Comparison of ENCODE assay signal across 17 mouse cellular contexts in the genomic region with DNA sequence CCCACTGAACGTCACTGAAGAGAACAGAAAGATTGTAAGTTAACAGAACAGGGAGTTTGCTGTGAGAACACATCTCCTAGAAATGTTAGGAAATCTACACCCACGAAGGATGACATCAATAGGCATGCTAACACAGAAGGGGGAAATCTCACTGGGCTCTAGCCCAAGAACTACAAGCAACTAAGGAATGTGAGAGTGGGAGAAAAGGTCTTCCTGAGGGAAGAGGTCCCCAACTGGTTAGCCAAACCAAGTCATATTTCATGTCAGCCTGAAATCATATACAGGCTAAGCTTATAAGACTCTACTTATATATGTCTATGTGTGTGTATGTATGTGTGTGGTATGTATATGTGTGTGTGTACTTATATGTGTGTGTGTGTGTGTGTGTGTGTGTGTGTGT.
DNase-seq lines count a peak whose midpoint lies in the region; ATAC-seq and TF ChIP-seq lines count a peak whose summit lies in the region.
"Had no signal": no experiment of that assay in that cellular context is flagged by ENCODE, and none has a peak within 500 bp of the region (broad histone marks: within the 10 kb centered on the region; RNA-seq: fewer than 3 reads in every experiment).

No protein-coding gene starts in this region.

- H3K27me3 ChIP-seq in kidney, embryonic 15.5 days, result no peaks in the 10 kb centered on the region
- H3K27me3 ChIP-seq in lung, postnatal 0 days (replicated peaks; ENCODE audit: insufficient read depth, low read length), result no peaks in the 10 kb centered on the region
- H3K27me3 ChIP-seq in forebrain, embryonic 11.5 days (ENCODE audit: control insufficient read depth, insufficient read depth, low read length), result no peaks in the 10 kb centered on the region
- H3K27me3 ChIP-seq: lung, embryonic 15.5 days had no signal

- 61% methylated on average over 2 of the region's 2 CpGs for WGBS in kidney, embryonic 15.5 days
- WGBS in lung, postnatal 0 days, result 51% methylated on average over 2 of the region's 2 CpGs
- 89% methylated on average over 2 of the region's 2 CpGs for whole genome bisulfite sequencing in forebrain, embryonic 11.5 days

- peak; percentile 73; the same call in 1 of the 2 replicates for ATAC-seq in kidney, embryonic 15.5 days (replicated peaks; ENCODE audit: low FRiP score)
- ATAC-seq in lung, postnatal 0 days, result no peak
- ATAC-seq in forebrain, embryonic 11.5 days (replicated peaks; ENCODE audit: low FRiP score), result no peak
- ATAC-seq: activated CD4-positive, CD25-positive, alpha-beta regulatory T cell, adult 4 months; hindbrain, postnatal 0 days had no signal

- no peaks in the 10 kb centered on the region for H3K4me1 ChIP-seq in kidney, embryonic 15.5 days
- H3K4me1 ChIP-seq in lung, postnatal 0 days (ENCODE audit: insufficient read depth, low read depth, low read length), result no peaks in the 10 kb centered on the region
- H3K4me1 ChIP-seq in forebrain, embryonic 11.5 days (replicated peaks; ENCODE audit: control insufficient read depth, insufficient read depth, low read length), result no peaks in the 10 kb centered on the region
- H3K4me1 ChIP-seq: forebrain, embryonic 10.5 days; lung, embryonic 15.5 days; midbrain, embryonic 10.5 days had no signal

- H3K4me3 ChIP-seq in kidney, embryonic 15.5 days (replicated peaks), result no peak overlapping the region
- no peak overlapping the region for H3K4me3 ChIP-seq in lung, postnatal 0 days (ENCODE audit: low read depth, low read length)
- H3K4me3 ChIP-seq in forebrain, embryonic 11.5 days (ENCODE audit: low read depth, low read length), result no peak overlapping the region
- H3K4me3 ChIP-seq: forebrain, embryonic 10.5 days; lung, embryonic 15.5 days; midbrain, embryonic 10.5 days; myocyte had no signal

- no peaks in the 10 kb centered on the region for H3K36me3 ChIP-seq in kidney, embryonic 15.5 days
- no peaks in the 10 kb centered on the region for H3K36me3 ChIP-seq in lung, postnatal 0 days (ENCODE audit: insufficient read depth, low read length)
- H3K36me3 ChIP-seq in forebrain, embryonic 11.5 days (ENCODE audit: control insufficient read depth, insufficient read depth, low read length), result no peaks in the 10 kb centered on the region
- H3K36me3 ChIP-seq: forebrain, embryonic 10.5 days; lung, embryonic 15.5 days; midbrain, embryonic 10.5 days had no signal

- TF ChIP-seq EP300 in lung, postnatal 0 days (IDR thresholded peaks at IDR 0.05), result no peak

- no peak overlapping the region for H3K4me2 ChIP-seq in kidney, embryonic 15.5 days
- H3K4me2 ChIP-seq in lung, postnatal 0 days (replicated peaks; ENCODE audit: low read depth, low read length), result no peak overlapping the region
- no peak overlapping the region for H3K4me2 ChIP-seq in forebrain, embryonic 11.5 days (ENCODE audit: low read depth, low read length, severe bottlenecking)
- H3K4me2 ChIP-seq: lung, embryonic 15.5 days had no signal

- TF ChIP-seq CTCF in lung, postnatal 0 days (IDR thresholded peaks at IDR 0.05), result no peak
- TF ChIP-seq CTCF in brain, embryonic 14.5 days (IDR thresholded peaks at IDR 0.05; ENCODE audit: borderline replicate concordance, extremely low read depth, insufficient read depth, insufficient read length), result no peak

- TF ChIP-seq POLR2A in brain, embryonic 14.5 days (IDR thresholded peaks at IDR 0.05; ENCODE audit: borderline replicate concordance, extremely low read depth, insufficient read depth, insufficient read length, poor library complexity, severe bottlenecking), result no peak

- peak overlapping the region; percentile 49; the same call in 1 of the 2 replicates for H3K27ac ChIP-seq in kidney, embryonic 15.5 days
- no peak overlapping the region for H3K27ac ChIP-seq in lung, postnatal 0 days (ENCODE audit: low read length)
- no peak overlapping the region for H3K27ac ChIP-seq in forebrain, embryonic 11.5 days (ENCODE audit: low read depth, low read length)
- H3K27ac ChIP-seq: forebrain, embryonic 10.5 days; hindbrain, postnatal 0 days; lung, embryonic 15.5 days; midbrain, embryonic 10.5 days had no signal

- H3K9ac ChIP-seq in kidney, embryonic 15.5 days, result no peak overlapping the region
- no peak overlapping the region for H3K9ac ChIP-seq in lung, postnatal 0 days (replicated peaks; ENCODE audit: low read depth)
- H3K9ac ChIP-seq in forebrain, embryonic 11.5 days (ENCODE audit: low read length), result no peak overlapping the region
- H3K9ac ChIP-seq: lung, embryonic 15.5 days had no signal

- DNase-seq in kidney, adult 11 months, result no peak
- peak; percentile 9 for DNase-seq in lung, postnatal 0 days (ENCODE audit: low spot score)
- DNase-seq in lung, postnatal 4 days, result no peak
- peak; percentile 2 for DNase-seq in brain, embryonic 14.5 days (ENCODE audit: low read depth)
- DNase-seq in telencephalon, adult 2 months (ENCODE audit: low read depth, low spot score), result peak; percentile 4
- DNase-seq in forebrain, embryonic 11.5 days (ENCODE audit: low spot score), result no peak
- DNase-seq: adrenal gland, postnatal 36 days; cerebellum, postnatal 10 days; gastrocnemius, postnatal 14 days; retina, postnatal 1 day had no signal

- H3K9me3 ChIP-seq in kidney, embryonic 15.5 days (replicated peaks), result no peaks in the 10 kb centered on the region
- no peaks in the 10 kb centered on the region for H3K9me3 ChIP-seq in lung, postnatal 0 days (ENCODE audit: low read length)
- no peaks in the 10 kb centered on the region for H3K9me3 ChIP-seq in forebrain, embryonic 11.5 days (ENCODE audit: control insufficient read depth, low read length)
- H3K9me3 ChIP-seq: forebrain, embryonic 10.5 days; lung, embryonic 15.5 days; midbrain, embryonic 10.5 days had no signal

Comparison
In these comparisons a context has a peak if more than half of its experiments do, and no peak if none do; other contexts are left out.
1. DNase-seq: peak in lung, postnatal 0 days (single experiment), brain, embryonic 14.5 days (single experiment) and telencephalon, adult 2 months (single experiment); none in kidney, adult 11 months (single experiment), lung, postnatal 4 days (0 of 2) and forebrain, embryonic 11.5 days (single experiment).